Mouse (Mus musculus) heart, embryonic 16.5 days (tissue): ENCODE measurements around the gene Hebp1. TPM values are rescaled to one million over a fixed set of nuclear protein-coding genes. Genes with fewer than 3 reads are reported as not detected.

Experiments
- ATAC-seq: fragments of 200-750 bp; cut with Nextera tagmentation; replicated peaks from 2 replicates; pipeline ENCODE4 v1.8.0; 2017; ENCODE audit warnings: moderate number of reproducible peaks; ENCODE audit not compliant: insufficient read depth, low FRiP score; ENCODE audit errors: extremely low read depth
- H3K27ac ChIP-seq: fragments of 300-500 bp; sonication (generic); 2 replicates; pipeline ENCODE4 v1.5.1; 2014; ENCODE audit warnings: mild to moderate bottlenecking, low read length, control low read depth, moderate library complexity
- H3K27me3 ChIP-seq: fragments of 300-500 bp; sonication (generic); 2 replicates; pipeline ENCODE4 v1.6.1; 2014; ENCODE audit warnings: low read length, mixed read lengths; ENCODE audit not compliant: control insufficient read depth, insufficient read depth
- H3K36me3 ChIP-seq: fragments of 300-500 bp; sonication (generic); 2 replicates; pipeline ENCODE4 v1.6.1; 2014; ENCODE audit not compliant: control insufficient read depth, insufficient read depth
- H3K4me1 ChIP-seq: fragments of 300-500 bp; sonication (generic); 2 replicates; pipeline ENCODE4 v1.6.1; 2014; ENCODE audit warnings: low read length, mixed read lengths; ENCODE audit not compliant: control insufficient read depth, insufficient read depth
- H3K4me2 ChIP-seq: fragments of 300-500 bp; sonication (generic); 2 replicates; pipeline ENCODE4 v1.6.1; 2014; ENCODE audit warnings: low read depth, mild to moderate bottlenecking, control low read depth, low read length
- H3K4me3 ChIP-seq: fragments of 300-500 bp; sonication (generic); 2 replicates; pipeline ENCODE4 v1.5.1; 2014; ENCODE audit warnings: mild to moderate bottlenecking, control low read depth, low read length
- H3K9ac ChIP-seq: fragments of 300-500 bp; sonication (generic); 2 replicates; pipeline ENCODE4 v1.6.1; 2014; ENCODE audit warnings: low read length, control low read depth
- H3K9me3 ChIP-seq: fragments of 300-500 bp; sonication (generic); replicated peaks from 2 replicates; pipeline ENCODE4 v1.6.1; 2016; ENCODE audit warnings: low read length; ENCODE audit not compliant: control insufficient read depth
- WGBS: fragments of 180-500 bp; shearing (Covaris S2); extraction: QIAGEN DNeasy Blood & Tissue Kit; methylation state at CpG from one replicate; pipeline ENCODE4 v1.1.7; 2014; 5-methylcytosine and 5-hydroxymethylcytosine counted together
- polyA plus RNA-seq: library from polyadenylated mRNA; unstranded; fragments of >200 nt; fragmentation: Nextera tagmentation; extraction: Ambion mirVana; gene quantifications from 2 replicates; pipeline ENCODE4 v1.2.1, GENCODE M21; 2015

The Hebp1 gene
- polyA plus RNA-seq, 1 experiment from 2014 or later: 15.1 TPM

DNA sequence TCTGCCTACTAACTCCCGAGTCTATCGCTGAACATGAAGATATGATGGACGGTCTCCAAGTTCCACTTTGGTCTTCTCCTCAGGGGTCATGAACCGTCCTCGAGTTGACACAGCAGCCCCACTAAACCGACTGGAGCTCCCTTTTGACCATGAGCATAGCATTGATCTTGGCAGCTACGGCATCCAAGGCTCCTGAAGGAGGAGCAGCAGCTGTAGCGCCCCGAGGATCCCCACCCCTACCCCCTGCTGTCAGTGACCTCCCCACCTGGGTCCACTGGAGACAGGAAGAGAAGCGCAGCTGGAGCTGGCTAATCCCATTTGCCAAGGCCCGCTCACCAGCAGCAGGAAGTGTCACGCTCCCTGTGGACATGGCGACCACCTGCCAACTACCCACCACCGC, 26.1 kb downstream of the Hebp1 start:
- WGBS: 68% methylated on average over 14 of the region's 14 CpGs
- Histone ChIP-seq H3K4me1 (no peaks in the 10 kb centered on the region), H3K27ac (no peak overlapping the region), H3K36me3 (no peaks in the 10 kb centered on the region), H3K9me3 (no peaks in the 10 kb centered on the region; the same call in 1 of the 2 replicates), H3K27me3 (no peaks in the 10 kb centered on the region), H3K4me3 (no peak overlapping the region), H3K4me2 (no peak overlapping the region), H3K9ac (no peak overlapping the region)
- no peak for ATAC-seq

GRCm38 (mm10) chr6:135169246-135169645, 28.6 kb downstream of the Hebp1 start:
- Histone ChIP-seq H3K9ac (no peak overlapping the region), H3K4me1 (no peaks in the 10 kb centered on the region), H3K36me3 (no peaks in the 10 kb centered on the region), H3K27me3 (no peaks in the 10 kb centered on the region), H3K9me3 (no peaks in the 10 kb centered on the region; the same call in 1 of the 2 replicates), H3K4me3 (no peak overlapping the region), H3K4me2 (no peak overlapping the region), H3K27ac (no peak overlapping the region)
- WGBS: 79% methylated on average over 3 of the region's 3 CpGs
- ATAC-seq: no peak

DNA sequence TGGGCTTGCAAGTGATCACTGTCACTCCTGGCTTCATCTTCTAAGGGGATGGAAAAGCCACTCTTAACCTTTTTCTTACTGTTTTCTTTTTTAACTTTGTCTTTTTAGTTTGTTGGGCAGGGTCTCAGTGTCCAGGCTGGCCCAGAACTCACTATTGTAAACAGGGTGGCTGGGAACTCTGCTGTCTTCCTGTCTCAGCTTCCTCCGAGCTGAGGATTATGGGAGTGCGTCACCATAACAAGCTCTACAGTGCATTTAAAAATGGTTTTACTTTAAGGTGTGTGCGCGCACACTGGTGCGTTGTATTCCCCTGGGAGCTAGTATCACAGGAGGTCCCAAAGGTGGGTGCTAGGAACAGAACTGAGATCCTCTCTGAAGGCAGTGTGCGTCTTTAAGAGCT, 29.4 kb downstream of the Hebp1 start:
- H3K36me3 ChIP-seq: no peaks in the 10 kb centered on the region
- H3K9ac ChIP-seq: peak overlapping the region; percentile 69
- peak overlapping the region; percentile 80 for H3K4me2 ChIP-seq
- H3K27me3 ChIP-seq: no peaks in the 10 kb centered on the region
- peak overlapping the region; percentile 66 for H3K4me3 ChIP-seq
- no peak for ATAC-seq
- H3K4me1 ChIP-seq: no peaks in the 10 kb centered on the region
- no peaks in the 10 kb centered on the region; the same call in 1 of the 2 replicates for H3K9me3 ChIP-seq
- 78% methylated on average over 6 of the region's 6 CpGs for WGBS
- no peak overlapping the region for H3K27ac ChIP-seq

GRCm38 (mm10) chr6:135167380-135168311, 30.2 kb downstream of the Hebp1 start:
- Histone ChIP-seq H3K9me3 (no peaks in the 10 kb centered on the region), H3K27me3 (no peaks in the 10 kb centered on the region), H3K36me3 (no peaks in the 10 kb centered on the region), H3K27ac (peak overlapping the region; percentile 70), H3K4me1 (no peaks in the 10 kb centered on the region), H3K4me2 (peak overlapping the region; percentile 80), H3K9ac (peak overlapping the region; percentile 69), H3K4me3 (peak overlapping the region; percentile 66)
- ATAC-seq: peak; percentile 93
- 3% methylated on average over 46 of the region's 46 CpGs for WGBS

GRCm38 (mm10) chr6:135166712-135167111, 31.1 kb downstream of the Hebp1 start:
- no peaks in the 10 kb centered on the region for H3K4me1 ChIP-seq
- no peaks in the 10 kb centered on the region for H3K27me3 ChIP-seq
- H3K4me3 ChIP-seq: no peak overlapping the region
- no peak overlapping the region for H3K4me2 ChIP-seq
- H3K36me3 ChIP-seq: no peaks in the 10 kb centered on the region
- no peak overlapping the region for H3K27ac ChIP-seq
- WGBS: 62% methylated on average over 5 of the region's 5 CpGs
- ATAC-seq: no peak
- no peak overlapping the region for H3K9ac ChIP-seq
- no peaks in the 10 kb centered on the region for H3K9me3 ChIP-seq

DNA sequence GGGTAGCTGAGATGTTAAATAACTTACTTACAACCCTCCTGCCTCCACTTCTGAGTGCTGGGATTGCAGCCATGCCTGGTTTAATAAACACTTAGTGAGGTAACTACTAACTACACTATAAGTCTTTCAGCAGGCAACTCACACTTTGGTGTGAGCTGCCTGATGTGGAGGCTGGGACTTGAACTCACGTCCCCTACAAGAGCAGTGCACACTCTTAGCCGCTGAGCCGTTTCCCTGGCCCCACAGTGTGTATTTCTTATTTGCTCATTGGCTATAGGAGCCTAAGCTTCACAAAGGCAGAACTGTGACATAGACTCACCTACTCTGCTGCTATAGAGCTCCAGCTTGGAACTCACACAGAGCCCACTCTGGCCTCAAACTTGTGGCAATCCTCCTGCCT, 31.6 kb downstream of the Hebp1 start:
- H3K4me2 ChIP-seq: no peak overlapping the region
- H3K27me3 ChIP-seq: no peaks in the 10 kb centered on the region
- H3K4me1 ChIP-seq: no peaks in the 10 kb centered on the region
- H3K27ac ChIP-seq: no peak overlapping the region
- no peak overlapping the region for H3K4me3 ChIP-seq
- 90% methylated on average over 3 of the region's 3 CpGs for WGBS
- no peak overlapping the region for H3K9ac ChIP-seq
- no peaks in the 10 kb centered on the region for H3K36me3 ChIP-seq
- H3K9me3 ChIP-seq: no peaks in the 10 kb centered on the region
- ATAC-seq: no peak

- Histone ChIP-seq H3K4me2 (no peak overlapping the region), H3K36me3 (no peaks in the 10 kb centered on the region), H3K9ac (no peak overlapping the region), H3K4me1 (no peaks in the 10 kb centered on the region), H3K9me3 (no peaks in the 10 kb centered on the region), H3K27me3 (no peaks in the 10 kb centered on the region), H3K27ac (no peak overlapping the region), H3K4me3 (no peak overlapping the region)
- WGBS: 69% methylated on average over 2 of the region's 2 CpGs
- ATAC-seq: no peak
Observed at GRCm38 (mm10) chr6:135165706-135166105, 32.1 kb downstream of the Hebp1 start.

DNA sequence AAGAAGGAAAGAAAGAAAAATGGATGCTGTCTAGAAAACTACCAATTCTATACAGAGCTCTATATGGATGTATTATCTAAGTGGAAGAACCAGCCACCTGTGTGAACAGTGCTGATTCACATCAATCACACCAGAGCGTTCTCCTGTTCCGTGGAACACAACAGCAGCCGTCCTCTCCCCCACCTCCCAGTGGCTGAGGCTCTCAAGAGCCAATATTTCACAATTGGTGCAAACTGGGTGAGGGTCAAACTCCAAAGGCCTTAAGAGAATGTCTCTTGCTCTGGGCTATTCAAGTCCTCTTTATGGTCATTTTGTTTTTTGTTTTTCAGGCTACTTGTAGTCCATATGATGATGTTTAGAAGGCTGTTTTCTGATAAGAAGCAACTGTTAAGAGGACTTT, 32.6 kb downstream of the Hebp1 start:
- no peak overlapping the region for H3K4me2 ChIP-seq
- H3K4me1 ChIP-seq: no peaks in the 10 kb centered on the region
- H3K4me3 ChIP-seq: no peak overlapping the region
- H3K9ac ChIP-seq: no peak overlapping the region
- no peak overlapping the region for H3K27ac ChIP-seq
- no peaks in the 10 kb centered on the region for H3K27me3 ChIP-seq
- no peaks in the 10 kb centered on the region for H3K36me3 ChIP-seq
- no peaks in the 10 kb centered on the region for H3K9me3 ChIP-seq
- ATAC-seq: no peak
- WGBS: 78% methylated on average over 3 of the region's 3 CpGs

- no peak overlapping the region for H3K27ac ChIP-seq
Observed at GRCm38 (mm10) chr6:135162861-135163260, 35.0 kb downstream of the Hebp1 start.

More at GRCm38 (mm10) chr6:135162861-135163260, 35.0 kb downstream of the Hebp1 start:
- 52% methylated on average over 4 of the region's 4 CpGs for WGBS
- no peak overlapping the region for H3K4me2 ChIP-seq
- no peak overlapping the region for H3K4me3 ChIP-seq
- no peaks in the 10 kb centered on the region for H3K9me3 ChIP-seq
- H3K36me3 ChIP-seq: no peaks in the 10 kb centered on the region
- no peaks in the 10 kb centered on the region for H3K27me3 ChIP-seq
- no peak for ATAC-seq
- H3K4me1 ChIP-seq: no peaks in the 10 kb centered on the region
- H3K9ac ChIP-seq: no peak overlapping the region
